Mouse (Mus musculus) embryonic facial prominence, embryonic 11.5 days (tissue): ENCODE measurements around the gene Ston1. TPM values are rescaled to one million over a fixed set of nuclear protein-coding genes. Genes with fewer than 3 reads are reported as not detected.
A peak's percentile ranks its signal among the peaks of the same experiment; 100 is the strongest.

Experiments
- ATAC-seq: fragments of 200-750 bp; cut with Nextera tagmentation; replicated peaks from 2 replicates; pipeline ENCODE4 v1.8.0; 2017; ENCODE audit warnings: low read depth; ENCODE audit not compliant: insufficient number of reproducible peaks, low FRiP score, low TSS enrichment
- DNase-seq: peaks from one replicate; pipeline ENCODE4 v3.0.0-alpha.2; 2015; ENCODE audit warnings: low spot score
- H3K27ac ChIP-seq: fragments of 300-500 bp; sonication (generic); replicated peaks from 2 replicates; pipeline ENCODE4 v1.5.1; 2014; ENCODE audit warnings: mild to moderate bottlenecking, low read depth, low read length, control low read depth
- H3K27me3 ChIP-seq: fragments of 300-500 bp; sonication (generic); 2 replicates; pipeline ENCODE4 v1.6.1; 2014; ENCODE audit warnings: mild to moderate bottlenecking, low read length, moderate library complexity, mixed read lengths; ENCODE audit not compliant: control insufficient read depth, insufficient read depth
- H3K36me3 ChIP-seq: fragments of 300-500 bp; sonication (generic); replicated peaks from 2 replicates; pipeline ENCODE4 v1.6.1; 2014; ENCODE audit warnings: low read depth, mild to moderate bottlenecking, low read length, moderate library complexity, mixed read lengths; ENCODE audit not compliant: control insufficient read depth, insufficient read depth
- H3K4me1 ChIP-seq: fragments of 300-500 bp; sonication (generic); 2 replicates; pipeline ENCODE4 v1.6.1; 2014; ENCODE audit warnings: low read length, mixed read lengths; ENCODE audit not compliant: control insufficient read depth, insufficient read depth
- H3K4me2 ChIP-seq: fragments of 300-500 bp; sonication (generic); 2 replicates; pipeline ENCODE4 v1.6.1; 2014; ENCODE audit warnings: low read depth, mild to moderate bottlenecking, control low read depth, low read length, moderate library complexity
- H3K4me3 ChIP-seq: fragments of 300-500 bp; sonication (generic); 2 replicates; pipeline ENCODE4 v1.5.1; 2014; ENCODE audit warnings: low read depth, low read length, control low read depth
- H3K9ac ChIP-seq: fragments of 300-500 bp; sonication (generic); replicated peaks from 2 replicates; pipeline ENCODE4 v1.6.1; 2014; ENCODE audit warnings: mild to moderate bottlenecking, control low read depth, low read length
- H3K9me3 ChIP-seq: fragments of 300-500 bp; sonication (generic); replicated peaks from 2 replicates; pipeline ENCODE4 v1.6.1; 2016; ENCODE audit warnings: mild to moderate bottlenecking, low read length, inconsistent platforms, mixed read lengths; ENCODE audit not compliant: control insufficient read depth
- WGBS: fragments of 180-500 bp; shearing (Covaris S2); extraction: QIAGEN DNeasy Blood & Tissue Kit; methylation state at CpG from one replicate; pipeline ENCODE4 v1.1.7; 2014; 5-methylcytosine and 5-hydroxymethylcytosine counted together
- polyA plus RNA-seq: library from polyadenylated mRNA; unstranded; fragments of >200 nt; fragmentation: Nextera tagmentation; extraction: Ambion mirVana; gene quantifications from 2 replicates; pipeline ENCODE4 v1.2.1, GENCODE M21; 2014

Ston1 gene
- polyA plus RNA-seq, 1 experiment from 2014 or later, result 6.2 TPM

GRCm38 (mm10) chr17:88595071-88595470 is 2.4 kb upstream of the Ston1 start:
- Histone ChIP-seq H3K36me3 (no peaks in the 10 kb centered on the region), H3K4me2 (no peak overlapping the region), H3K27me3 (no peaks in the 10 kb centered on the region), H3K4me3 (no peak overlapping the region), H3K9ac (no peak overlapping the region), H3K9me3 (no peaks in the 10 kb centered on the region), H3K27ac (no peak overlapping the region), H3K4me1 (no peaks in the 10 kb centered on the region)
- 80% methylated on average over 4 of the region's 4 CpGs for WGBS
- DNase-seq, result no peak
- ATAC-seq, result no peak

- Histone ChIP-seq H3K36me3 (no peaks in the 10 kb centered on the region), H3K9ac (no peak overlapping the region), H3K4me3 (no peak overlapping the region), H3K4me1 (no peaks in the 10 kb centered on the region), H3K9me3 (no peaks in the 10 kb centered on the region), H3K27me3 (no peaks in the 10 kb centered on the region), H3K4me2 (no peak overlapping the region), H3K27ac (no peak overlapping the region)
- no peak for DNase-seq
- WGBS, result 73% methylated on average over 4 of the region's 4 CpGs
- no peak for ATAC-seq
Measured at GRCm38 (mm10) chr17:88596068-88596467, 1.4 kb upstream of the Ston1 start.

GRCm38 (mm10) chr17:88596544-88597221 is 801 bp upstream of the Ston1 start:
- no peaks in the 10 kb centered on the region for H3K36me3 ChIP-seq

GRCm38 (mm10) chr17:88598056-88598420 is 554 bp downstream of the Ston1 start:
- peak overlapping the region; percentile 79 for H3K4me2 ChIP-seq
- whole genome bisulfite sequencing, result 7% methylated on average over 5 of the region's 5 CpGs
- DNase-seq, result peak; percentile 26
- H3K9ac ChIP-seq, result peak overlapping the region; percentile 74
- H3K36me3 ChIP-seq, result no peaks in the 10 kb centered on the region
- peak overlapping the region; percentile 79; the same call in 1 of the 2 replicates for H3K27ac ChIP-seq
- H3K4me3 ChIP-seq, result peak overlapping the region; percentile 59
- H3K27me3 ChIP-seq, result no peaks in the 10 kb centered on the region
- no peaks in the 10 kb centered on the region for H3K4me1 ChIP-seq
- ATAC-seq, result no peak; the same call in 1 of the 2 replicates
- H3K9me3 ChIP-seq, result no peaks in the 10 kb centered on the region

More at GRCm38 (mm10) chr17:88596544-88597221, 801 bp upstream of the Ston1 start:
- 28% methylated on average over 16 of the region's 16 CpGs for WGBS
- DNase-seq (no peak), ATAC-seq (peak; percentile 35; the same call in 1 of the 2 replicates)
- H3K4me3 ChIP-seq, result peak overlapping the region; percentile 59
- no peaks in the 10 kb centered on the region for H3K4me1 ChIP-seq
- H3K27ac ChIP-seq, result no peak overlapping the region
- H3K4me2 ChIP-seq, result peak overlapping the region; percentile 79
- H3K27me3 ChIP-seq, result no peaks in the 10 kb centered on the region
- no peaks in the 10 kb centered on the region for H3K9me3 ChIP-seq
- H3K9ac ChIP-seq, result peak overlapping the region; percentile 74

- Histone ChIP-seq H3K9ac (peak overlapping the region; percentile 29), H3K4me1 (no peaks in the 10 kb centered on the region), H3K27me3 (no peaks in the 10 kb centered on the region), H3K4me3 (no peak overlapping the region), H3K27ac (no peak overlapping the region; the same call in 1 of the 2 replicates), H3K9me3 (no peaks in the 10 kb centered on the region), H3K36me3 (no peaks in the 10 kb centered on the region), H3K4me2 (peak overlapping the region; percentile 19)
- WGBS, result 22% methylated on average over 14 of the region's 14 CpGs
- ATAC-seq (no peak), DNase-seq (peak; percentile 24)
Measured at GRCm38 (mm10) chr17:88598570-88599368, 1.3 kb downstream of the Ston1 start.

- no peaks in the 10 kb centered on the region for H3K9me3 ChIP-seq
- H3K9ac ChIP-seq, result no peak overlapping the region
- H3K27ac ChIP-seq, result no peak overlapping the region
- no peak overlapping the region for H3K4me2 ChIP-seq
- H3K4me1 ChIP-seq, result no peaks in the 10 kb centered on the region
- H3K27me3 ChIP-seq, result no peaks in the 10 kb centered on the region
- no peaks in the 10 kb centered on the region for H3K36me3 ChIP-seq
- ATAC-seq, result no peak
- no peak overlapping the region for H3K4me3 ChIP-seq
- 78% methylated on average over 8 of the region's 8 CpGs for WGBS
- DNase-seq, result no peak
Measured at GRCm38 (mm10) chr17:88600492-88601026, 3.1 kb downstream of the Ston1 start.

GRCm38 (mm10) chr17:88603943-88604342 is 6.5 kb downstream of the Ston1 start:
- no peak overlapping the region for H3K27ac ChIP-seq
- H3K36me3 ChIP-seq, result no peaks in the 10 kb centered on the region
- no peaks in the 10 kb centered on the region for H3K4me1 ChIP-seq
- no peaks in the 10 kb centered on the region for H3K9me3 ChIP-seq
- no peak overlapping the region for H3K4me3 ChIP-seq
- DNase-seq (no peak), ATAC-seq (no peak)
- no peaks in the 10 kb centered on the region for H3K27me3 ChIP-seq
- no peak overlapping the region for H3K4me2 ChIP-seq
- 90% methylated on average over 11 of the region's 11 CpGs for WGBS
- H3K9ac ChIP-seq, result no peak overlapping the region

GRCm38 (mm10) chr17:88606056-88606455 is 8.6 kb downstream of the Ston1 start:
- no peaks in the 10 kb centered on the region for H3K9me3 ChIP-seq
- H3K4me1 ChIP-seq, result no peaks in the 10 kb centered on the region
- WGBS, result 95% methylated on average over 2 of the region's 2 CpGs
- H3K27me3 ChIP-seq, result no peaks in the 10 kb centered on the region
- no peak overlapping the region for H3K9ac ChIP-seq
- ATAC-seq (no peak), DNase-seq (no peak)
- H3K27ac ChIP-seq, result no peak overlapping the region
- H3K4me3 ChIP-seq, result no peak overlapping the region
- no peaks in the 10 kb centered on the region for H3K36me3 ChIP-seq
- no peak overlapping the region for H3K4me2 ChIP-seq
